Mouse (Mus musculus) neutrophil, adult 65 days (primary cell): Measurements from ENCODE around the gene Atad3a. TPM values are rescaled to one million over a fixed set of nuclear protein-coding genes. Genes with fewer than 3 reads are reported as not detected.

Source experiments
- total RNA-seq: library from RNA; stranded (reverse); gene quantifications from 2 replicates; pipeline ENCODE4 v1.2.4, GENCODE M21; 2023

Atad3a gene
- total RNA-seq, result 7.3 and 11.4 TPM in 2 replicates

DNA sequence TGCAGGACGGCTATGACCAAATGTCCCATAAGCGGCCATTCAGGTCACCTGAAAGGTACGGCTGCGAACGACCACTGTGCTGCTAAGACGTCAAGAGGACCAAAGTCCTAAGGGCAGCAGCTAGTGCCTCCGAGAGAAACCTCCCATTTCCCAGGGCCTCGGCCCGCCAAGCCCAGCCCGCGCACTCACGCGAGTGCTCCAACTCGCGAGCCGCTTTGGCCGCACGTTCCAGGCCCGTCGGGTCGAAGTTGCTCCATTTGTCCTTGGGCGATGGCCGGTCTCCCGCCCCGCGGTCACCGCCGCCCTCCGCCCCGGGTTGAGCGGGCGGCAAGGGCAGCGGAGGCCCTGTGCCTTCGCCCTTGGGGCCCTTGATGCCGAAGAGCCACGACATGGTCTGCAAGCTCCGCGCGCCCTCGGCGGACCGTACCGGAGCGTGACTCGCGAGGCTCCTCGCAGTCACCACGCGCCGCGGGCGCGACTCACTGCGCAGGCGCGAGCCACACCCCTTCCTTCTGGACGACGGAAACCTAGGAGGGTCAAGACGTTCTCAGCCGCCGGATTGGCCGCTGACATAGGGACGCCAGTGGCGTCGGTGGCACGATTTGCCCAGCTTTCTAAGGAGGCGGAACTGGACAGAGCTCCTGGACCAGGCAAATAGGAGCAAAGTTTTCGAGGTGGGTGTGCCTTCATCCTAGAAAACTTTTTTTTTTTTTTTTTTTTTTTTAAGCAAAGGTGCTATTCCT lies at the start of gene Atad3a:
TSS of gene Atad3a (minus strand) at position 481 of the 743 bp plus-strand sequence.

DNA sequence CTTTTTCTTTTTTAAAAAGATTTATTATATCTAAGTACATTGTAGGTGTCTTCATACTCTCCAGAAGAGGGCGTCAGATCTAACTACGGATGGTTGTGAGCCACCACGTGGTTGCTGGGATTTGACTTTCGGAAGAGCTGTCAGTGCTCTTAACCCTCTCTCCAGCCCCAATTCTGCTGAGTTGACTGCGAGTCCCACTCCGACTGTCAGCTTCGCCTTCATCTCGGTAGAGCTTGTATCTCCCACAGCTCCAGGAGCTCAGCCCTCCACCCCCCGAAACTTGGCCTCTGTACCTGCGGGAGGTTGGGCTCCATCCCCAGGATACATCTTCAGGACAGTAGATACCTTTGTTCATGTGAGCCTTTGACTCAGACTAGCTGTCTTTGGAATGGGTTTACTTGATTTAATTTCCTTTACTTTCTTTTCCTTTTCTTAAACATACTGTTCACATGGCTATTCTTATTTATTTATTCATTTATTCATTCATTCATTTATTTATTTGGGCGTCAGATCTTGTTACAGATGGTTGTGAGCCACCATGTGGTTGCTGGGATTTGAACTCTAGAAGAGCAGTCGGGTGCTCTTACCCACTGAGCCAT lies 41.9 kb upstream of the Atad3a start, which contains the start of gene Mrpl20:
TSS of gene Mrpl20 (plus strand) at position 138 of the 599 bp plus-strand sequence.

DNA sequence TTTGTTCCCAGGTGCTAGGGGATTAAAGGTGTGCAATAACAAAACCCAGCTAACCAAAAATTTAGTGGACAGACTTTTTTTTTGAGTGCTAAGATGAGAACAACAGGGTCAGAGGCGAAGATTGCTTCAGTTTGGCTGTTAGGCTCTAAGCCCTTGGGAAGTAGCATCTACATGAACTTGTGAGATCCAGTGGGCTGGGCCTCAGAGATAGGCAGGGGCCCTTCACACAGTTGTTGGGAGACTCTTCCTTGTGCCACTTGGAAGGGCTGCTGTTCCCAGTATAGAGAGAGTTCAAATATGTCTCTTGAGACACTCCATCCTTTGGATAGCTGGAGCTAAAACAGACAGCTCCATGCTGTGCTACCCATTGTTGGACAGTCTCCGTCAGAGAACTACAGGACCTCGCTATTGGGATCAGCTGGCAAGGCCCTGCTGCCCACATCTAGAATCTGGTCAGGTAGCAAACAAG lies 29.2 kb upstream of the Atad3a start, which contains the start of gene Ankrd65:
TSS of gene Ankrd65 (plus strand) at position 419 of the 469 bp plus-strand sequence.

DNA sequence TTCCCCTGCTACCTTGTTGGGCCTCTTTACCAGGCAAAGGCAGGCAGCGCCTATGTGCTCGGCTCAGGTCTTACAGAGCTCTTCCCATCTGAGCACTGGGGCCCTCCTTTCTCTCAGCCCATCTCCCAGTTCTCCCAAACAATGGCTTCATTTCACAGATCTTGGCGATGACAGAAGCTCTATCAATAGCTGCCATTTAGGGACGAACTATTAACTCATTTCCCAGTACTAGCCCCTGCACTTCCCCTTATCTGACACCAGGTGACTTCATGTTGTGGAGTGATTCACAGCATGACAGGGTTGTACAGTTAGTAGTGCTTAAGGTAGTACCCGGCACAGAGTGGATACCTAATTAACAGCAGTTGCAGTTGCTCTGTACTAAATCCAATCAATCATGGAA lies 24.9 kb upstream of the Atad3a start, which contains the start of gene Tmem88b:
TSS of gene Tmem88b (minus strand) at position 56 of the 400 bp plus-strand sequence.

DNA sequence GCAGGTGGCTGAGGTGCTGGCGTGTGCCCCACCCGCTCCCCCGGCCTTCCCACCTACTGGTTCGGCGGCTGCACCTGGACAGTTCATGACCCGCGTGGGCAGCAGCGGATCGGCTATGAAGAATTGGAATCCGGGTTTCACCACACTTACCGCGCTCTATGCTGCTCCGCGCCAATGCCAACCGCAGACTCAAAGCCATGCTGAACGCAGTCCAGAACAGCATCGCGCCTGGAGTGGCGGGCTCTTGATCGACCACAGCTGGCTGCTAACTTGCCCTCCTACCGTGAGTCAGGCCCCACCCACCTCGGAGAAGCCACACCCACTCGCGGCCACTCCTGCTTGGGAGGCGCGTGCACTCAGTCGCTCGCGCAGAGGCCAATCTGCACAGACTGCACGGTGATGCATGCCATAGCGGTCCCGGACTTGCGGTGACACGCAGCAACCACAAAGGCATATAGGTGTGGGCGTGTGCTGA lies 13.4 kb upstream of the Atad3a start, which contains the start of gene Vwa1:
TSS of gene Vwa1 (minus strand) at position 419 of the 475 bp plus-strand sequence.

DNA sequence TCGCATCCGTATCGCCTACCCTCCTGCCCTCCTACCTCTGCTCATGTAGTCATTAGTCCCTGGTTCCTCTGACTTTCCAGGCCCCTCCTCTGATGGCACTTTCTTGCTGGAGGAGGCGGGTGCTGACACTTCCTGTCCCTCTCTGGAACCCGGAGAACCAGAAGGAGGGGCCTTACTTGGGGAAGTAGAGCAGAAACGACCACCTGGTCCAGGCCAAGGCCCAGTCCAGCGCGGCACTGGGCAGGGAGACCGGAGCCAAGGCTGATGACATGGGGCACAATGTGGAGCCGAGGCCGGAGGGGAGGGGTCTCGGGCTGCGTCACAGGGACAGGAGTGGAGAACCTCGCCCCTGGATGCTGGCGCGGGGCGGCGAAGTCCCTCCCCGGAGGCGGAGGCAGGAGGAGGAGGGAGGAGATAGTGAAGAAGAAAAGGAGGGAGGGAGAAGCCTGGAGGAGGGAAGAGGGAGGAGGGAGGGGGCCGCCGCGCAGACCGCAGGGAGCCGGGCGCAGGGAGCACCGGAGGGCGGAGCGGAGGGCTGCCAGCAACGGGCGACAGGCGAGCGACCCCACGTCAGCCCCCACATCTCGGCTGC lies 26.4 kb downstream of the Atad3a start, which contains the start of gene Tmem240:
TSS of gene Tmem240 (plus strand) at position 451 of the 592 bp plus-strand sequence.

DNA sequence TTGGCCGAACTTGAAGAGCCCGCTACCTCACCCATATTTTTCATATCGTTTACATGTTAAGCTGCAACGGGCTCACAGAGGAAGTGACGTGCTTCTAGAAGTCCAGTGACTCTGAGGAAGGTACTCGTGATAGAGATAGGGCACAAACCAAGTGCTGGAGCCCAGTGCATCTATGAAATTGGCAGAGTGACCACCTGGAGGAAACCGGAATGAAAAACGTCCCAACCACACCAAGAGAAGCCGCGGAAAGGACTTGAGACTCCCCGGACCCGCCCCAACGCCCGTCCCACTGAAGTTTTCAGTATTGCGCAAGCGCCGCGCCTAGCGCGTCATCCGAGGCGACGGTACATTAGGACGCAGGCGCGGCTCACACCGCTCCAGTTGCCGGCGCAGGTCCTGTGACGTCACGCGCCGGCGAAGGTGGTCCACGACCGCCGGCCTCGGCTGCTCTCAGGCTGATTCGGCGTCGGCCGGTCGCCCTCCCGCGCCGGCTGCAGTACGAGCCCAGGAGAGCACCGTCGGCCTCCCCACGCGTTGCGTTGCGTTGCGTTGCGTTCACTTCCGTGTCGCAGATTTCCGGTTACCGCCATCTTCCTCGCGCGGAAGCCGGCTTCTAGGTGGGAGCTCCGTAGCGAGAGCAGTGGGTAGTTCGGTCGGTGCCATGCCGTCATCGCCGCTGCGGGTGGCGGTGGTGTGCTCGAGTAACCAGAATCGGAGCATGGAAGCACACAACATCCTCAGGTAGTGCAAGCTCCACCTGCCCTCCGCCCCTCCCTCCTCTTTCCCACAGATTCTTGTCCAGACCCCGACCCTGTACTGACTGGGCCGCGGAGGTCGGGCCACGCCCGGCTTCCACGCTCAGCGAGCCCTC lies 55.9 kb downstream of the Atad3a start, which contains the start of gene Ssu72:
TSS of gene Ssu72 (plus strand) at position 80 of the 871 bp plus-strand sequence.

DNA sequence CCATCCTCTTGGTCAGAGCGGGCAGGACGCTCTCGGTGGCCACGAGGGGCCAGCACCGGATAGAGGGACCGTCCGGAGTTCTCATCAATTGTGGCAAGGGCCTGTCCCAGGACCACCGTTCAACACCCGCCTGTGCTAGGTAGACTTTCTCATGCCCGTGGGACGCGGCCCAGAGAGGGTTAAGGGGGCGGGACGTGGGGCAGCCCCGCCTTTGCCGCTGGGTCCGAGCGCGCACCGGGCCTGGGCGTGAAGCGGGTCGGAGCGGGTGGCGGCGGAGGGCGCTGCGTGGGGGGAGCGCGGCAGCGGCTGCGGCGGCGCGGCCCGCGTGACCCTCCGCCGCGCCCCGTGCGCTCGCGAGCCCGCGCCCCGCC lies 66.8 kb downstream of the Atad3a start, which contains the start of gene Fndc10:
TSS of gene Fndc10 (plus strand) at position 232 of the 371 bp plus-strand sequence.

Other genes with a start within 250 kb of the Atad3a start
- gene Nadk, start 198.7 kb downstream of the Atad3a start, total RNA-seq, result 364 and 368 TPM in 2 replicates
- 13.1 and 16.4 TPM in 2 replicates for gene Slc35e2, start 159.7 kb downstream of the Atad3a start, total RNA-seq
- 181 and 295 TPM in 2 replicates for gene Cdk11b, start 136.2 kb downstream of the Atad3a start, total RNA-seq
- gene Gm10563, start 115.7 kb downstream of the Atad3a start, total RNA-seq, result not detected in 2 replicates
- 0.34 and 1.3 TPM in 2 replicates for gene Mmp23, start 107.7 kb downstream of the Atad3a start, total RNA-seq
- gene Mib2, start 91.9 kb downstream of the Atad3a start, total RNA-seq, result 30.7 and 38.4 TPM in 2 replicates
- gene Fndc10, start 66.8 kb downstream of the Atad3a start, total RNA-seq, result 0.22 and 0.54 TPM in 2 replicates
- gene Ssu72, start 56.3 kb downstream of the Atad3a start, total RNA-seq, result 82.1 and 98.7 TPM in 2 replicates
- gene Tmem240, start 26.3 kb downstream of the Atad3a start, total RNA-seq, result 0.23 and 0.41 TPM in 2 replicates
- not detected in 2 replicates for gene Vwa1, start 13.6 kb upstream of the Atad3a start, total RNA-seq
- not detected in 2 replicates for gene Tmem88b, start 24.8 kb upstream of the Atad3a start, total RNA-seq
- not detected in 2 replicates for gene Ankrd65, start 29.3 kb upstream of the Atad3a start, total RNA-seq
- gene Mrpl20, start 41.8 kb upstream of the Atad3a start, total RNA-seq, result 45.0 and 61.8 TPM in 2 replicates
- 162 and 225 TPM in 2 replicates for gene Ccnl2, start 51.4 kb upstream of the Atad3a start, total RNA-seq
- 98.0 and 129 TPM in 2 replicates for gene Aurkaip1, start 70.2 kb upstream of the Atad3a start, total RNA-seq
- 0.23 and 1.3 TPM in 2 replicates for gene Mxra8, start 78.6 kb upstream of the Atad3a start, total RNA-seq
- gene Dvl1, start 86.3 kb upstream of the Atad3a start, total RNA-seq, result 49.9 and 68.5 TPM in 2 replicates
- 2.3 and 2.6 TPM in 2 replicates for gene Tas1r3, start 102.3 kb upstream of the Atad3a start, total RNA-seq
- gene Cptp, start 108.3 kb upstream of the Atad3a start, total RNA-seq, result 20.5 and 22.6 TPM in 2 replicates
- 31.9 and 42.4 TPM in 2 replicates for gene Ints11, start 108.5 kb upstream of the Atad3a start, total RNA-seq
- 10.6 and 10.8 TPM in 2 replicates for gene Pusl1, start 130.7 kb upstream of the Atad3a start, total RNA-seq
- gene Acap3, start 130.7 kb upstream of the Atad3a start, total RNA-seq, result 55.0 and 80.6 TPM in 2 replicates
- 100 and 130 TPM in 2 replicates for gene Ube2j2, start 182.7 kb upstream of the Atad3a start, total RNA-seq
- 18.1 and 25.1 TPM in 2 replicates for gene C1qtnf12, start 201.2 kb upstream of the Atad3a start, total RNA-seq
- gene B3galt6, start 231.6 kb upstream of the Atad3a start, total RNA-seq, result 1.6 and 1.9 TPM in 2 replicates
- gene Sdf4, start 231.8 kb upstream of the Atad3a start, total RNA-seq, result 101 and 115 TPM in 2 replicates